Mouse (Mus musculus) midbrain, postnatal 0 days (tissue): ENCODE measurements around the gene Atp6v1fnb. TPM values are rescaled to one million over a fixed set of nuclear protein-coding genes. Genes with fewer than 3 reads are reported as not detected.

Source experiments
- ATAC-seq: fragments of 200-750 bp; cut with Nextera tagmentation; 2 replicates; pipeline ENCODE4 v1.8.0; 2017; ENCODE audit warnings: moderate number of reproducible peaks, mild to moderate bottlenecking, moderate TSS enrichment, moderate library complexity; ENCODE audit not compliant: low FRiP score
- DNase-seq: peaks from one replicate; pipeline ENCODE4 v3.0.0-alpha.2; 2015; ENCODE audit warnings: low spot score
- H3K27ac ChIP-seq: fragments of 300-500 bp; sonication (generic); 2 replicates; pipeline ENCODE4 v1.5.1; 2014; ENCODE audit warnings: low read depth, mild to moderate bottlenecking, low read length, mixed read lengths
- H3K27me3 ChIP-seq: fragments of 300-500 bp; sonication (generic); 2 replicates; pipeline ENCODE4 v1.6.1; 2014; ENCODE audit warnings: low read length, control low read depth, mixed read lengths; ENCODE audit not compliant: insufficient read depth
- H3K36me3 ChIP-seq: fragments of 300-500 bp; sonication (generic); 2 replicates; pipeline ENCODE4 v1.6.1; 2014; ENCODE audit warnings: low read length, control low read depth, mixed read lengths; ENCODE audit not compliant: insufficient read depth
- H3K4me1 ChIP-seq: fragments of 300-500 bp; sonication (generic); 2 replicates; pipeline ENCODE4 v1.6.1; 2014; ENCODE audit warnings: mild to moderate bottlenecking, control low read depth, antibody characterized with exemption, low read length, mixed read lengths; ENCODE audit not compliant: insufficient read depth
- H3K4me2 ChIP-seq: fragments of 300-500 bp; sonication (generic); 2 replicates; pipeline ENCODE4 v1.6.1; 2014; ENCODE audit warnings: low read depth, mild to moderate bottlenecking, low read length, mixed read lengths; ENCODE audit not compliant: poor library complexity, severe bottlenecking
- H3K4me3 ChIP-seq: fragments of 300-500 bp; sonication (generic); 2 replicates; pipeline ENCODE4 v1.5.1; 2014; ENCODE audit warnings: low read depth, mild to moderate bottlenecking, low read length, moderate library complexity
- H3K9ac ChIP-seq: fragments of 300-500 bp; sonication (generic); replicated peaks from 2 replicates; pipeline ENCODE4 v1.6.1; 2014; ENCODE audit warnings: mild to moderate bottlenecking, low read length, moderate library complexity, mixed read lengths; ENCODE audit not compliant: poor library complexity, severe bottlenecking
- H3K9me3 ChIP-seq: fragments of 300-500 bp; sonication (generic); 2 replicates; pipeline ENCODE4 v1.6.1; 2016; ENCODE audit warnings: low read length, control low read depth
- CTCF ChIP-seq: IDR thresholded peaks from 2 replicates; pipeline ENCODE4 v1.5.1; 2016; ENCODE audit warnings: antibody characterized with exemption, mild to moderate bottlenecking
- WGBS: fragments of 180-500 bp; shearing (Covaris S2); extraction: QIAGEN DNeasy Blood & Tissue Kit; methylation state at CpG from one replicate; pipeline ENCODE4 v1.1.7; 2014; 5-methylcytosine and 5-hydroxymethylcytosine counted together
- polyA plus RNA-seq: library from polyadenylated mRNA; unstranded; fragments of >200 nt; fragmentation: Nextera tagmentation; extraction: Ambion mirVana; gene quantifications from 2 replicates; pipeline ENCODE4 v1.2.1, GENCODE M21; 2015
- total RNA-seq: library from RNA; depleted of rRNA; stranded (reverse); fragments of >200 nt; gene quantifications from 2 replicates; pipeline ENCODE4 v1.2.3, GENCODE M21; 2014

Gene Atp6v1fnb
- total and polyA plus RNA-seq, 2 experiments from 2014 or later = 0.32 TPM; not detected in 1

DNA sequence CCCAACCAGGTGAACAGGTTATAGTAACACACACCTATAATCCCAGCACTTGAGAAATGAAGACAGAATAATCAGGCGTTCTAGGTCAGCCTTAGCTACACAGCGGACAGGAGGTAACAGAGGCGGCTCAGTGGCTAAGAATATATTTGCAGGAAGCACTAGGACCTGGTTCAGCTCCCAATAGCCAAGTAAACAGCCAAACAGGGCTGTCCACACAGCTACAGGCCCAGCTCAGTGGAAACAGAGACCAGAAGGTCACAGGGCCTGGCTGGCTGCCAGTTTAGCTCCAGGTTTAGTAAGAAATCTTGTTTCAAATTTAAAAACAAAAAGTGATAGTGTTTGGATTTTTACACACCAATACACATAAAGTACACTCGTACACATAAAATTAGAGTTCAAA is 22.9 kb downstream of the Atp6v1fnb start:
- no peaks in the 10 kb centered on the region for H3K9me3 ChIP-seq
- ATAC-seq (no peak), DNase-seq (no peak)
- WGBS = 90% methylated on average over 4 of the region's 4 CpGs
- H3K9ac ChIP-seq = no peak overlapping the region
- H3K4me1 ChIP-seq = peaks cover 9% of the 10 kb centered on the region; the same call in 1 of the 2 replicates
- TF ChIP-seq CTCF = no peak
- H3K4me2 ChIP-seq = no peak overlapping the region
- H3K36me3 ChIP-seq = 0 out of 2 replicates have a peak, but pooled peaks cover 3% of the 10 kb centered on the region
- H3K27ac ChIP-seq = no peak overlapping the region
- peaks cover 17% of the 10 kb centered on the region for H3K27me3 ChIP-seq
- H3K4me3 ChIP-seq = no peak overlapping the region

DNA sequence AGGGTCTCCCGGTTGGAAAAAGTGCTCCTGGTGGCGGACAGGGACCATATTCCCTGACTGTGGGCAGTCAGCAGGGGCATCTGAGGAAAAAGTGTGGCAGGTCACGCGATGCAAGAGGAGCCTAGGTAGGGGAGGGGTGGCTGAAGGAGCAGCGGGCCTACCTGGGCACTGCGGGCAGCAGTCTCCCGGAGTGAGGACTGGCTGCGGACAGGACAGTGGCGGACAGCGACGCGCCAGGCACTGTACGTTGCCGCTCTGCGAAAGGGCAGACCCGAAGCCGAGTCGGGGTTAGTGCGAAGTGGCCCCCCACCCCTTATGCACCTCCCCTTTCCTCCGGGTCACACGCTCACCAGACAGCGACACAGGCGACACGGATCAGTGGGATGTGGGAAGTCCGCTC is 25.0 kb downstream of the Atp6v1fnb start:
- Histone ChIP-seq H3K27ac (no peak overlapping the region), H3K36me3 (0 out of 2 replicates have a peak, but pooled peaks cover 3% of the 10 kb centered on the region), H3K9ac (0 out of 2 replicates have a peak overlapping the region, but pooled peaks have one; percentile 4), H3K9me3 (no peaks in the 10 kb centered on the region), H3K27me3 (peaks cover 17% of the 10 kb centered on the region), H3K4me2 (no peak overlapping the region), H3K4me3 (no peak overlapping the region), H3K4me1 (peaks cover 9% of the 10 kb centered on the region; the same call in 1 of the 2 replicates)
- ATAC-seq (peak; percentile 15; the same call in 1 of the 2 replicates), DNase-seq (no peak)
- WGBS = 17% methylated on average over 24 of the region's 25 CpGs
- TF ChIP-seq CTCF = no peak

DNA sequence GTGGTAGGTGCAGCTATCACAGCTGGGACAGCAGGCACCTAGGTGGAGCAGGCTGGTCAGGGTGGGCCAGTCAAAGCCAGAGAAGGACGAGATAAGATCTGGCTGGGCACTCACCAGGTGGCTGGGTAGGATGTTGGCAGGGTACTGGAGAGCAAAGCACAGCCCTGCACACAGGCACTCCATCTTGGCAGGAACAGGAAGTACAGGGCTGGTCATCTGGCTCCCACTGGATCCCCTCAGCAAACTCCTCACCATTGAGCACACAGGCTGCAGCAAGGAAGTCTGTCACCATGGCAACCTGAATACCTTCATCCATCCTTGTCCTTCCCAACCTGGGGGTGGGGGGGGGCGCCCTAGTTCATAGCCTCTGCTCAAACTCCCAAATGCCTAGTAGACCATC is 26.6 kb downstream of the Atp6v1fnb start:
- Histone ChIP-seq H3K4me1 (peaks cover 9% of the 10 kb centered on the region; the same call in 1 of the 2 replicates), H3K27me3 (peaks cover 17% of the 10 kb centered on the region), H3K9me3 (no peaks in the 10 kb centered on the region), H3K4me3 (no peak overlapping the region), H3K4me2 (no peak overlapping the region), H3K36me3 (no peaks in the 10 kb centered on the region), H3K9ac (no peak overlapping the region), H3K27ac (no peak overlapping the region)
- DNase-seq (peak; percentile 50), ATAC-seq (peak; percentile 27; the same call in 1 of the 2 replicates)
- TF ChIP-seq CTCF = no peak
- WGBS = 49% methylated on average over 2 of the region's 2 CpGs

DNA sequence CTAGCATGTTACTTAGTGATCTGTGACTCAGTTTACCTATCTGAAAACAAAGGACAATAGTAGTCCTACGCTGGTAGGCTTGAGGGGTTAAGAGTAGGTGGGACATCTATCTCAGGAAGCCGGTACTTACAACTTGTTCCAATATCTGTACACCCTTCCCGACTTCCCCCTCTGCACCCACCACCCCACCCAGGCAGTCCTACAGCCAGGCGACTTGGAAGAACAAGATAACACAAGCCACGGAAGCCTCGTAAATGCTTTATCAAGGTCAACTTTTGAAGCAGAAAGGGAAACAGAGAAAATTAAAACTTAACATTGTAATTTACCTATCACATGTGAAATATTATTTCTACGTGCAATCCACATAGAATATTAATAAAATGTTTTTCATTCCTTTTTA is 28.9 kb downstream of the Atp6v1fnb start:
- 93% methylated on average over 7 of the region's 7 CpGs for WGBS
- H3K9me3 ChIP-seq = no peaks in the 10 kb centered on the region
- ATAC-seq (no peak), DNase-seq (no peak)
- H3K4me1 ChIP-seq = peaks cover 9% of the 10 kb centered on the region; the same call in 1 of the 2 replicates
- H3K27me3 ChIP-seq = peaks cover 17% of the 10 kb centered on the region
- H3K36me3 ChIP-seq = no peaks in the 10 kb centered on the region
- no peak overlapping the region for H3K27ac ChIP-seq
- no peak for TF ChIP-seq CTCF
- no peak overlapping the region for H3K9ac ChIP-seq
- H3K4me3 ChIP-seq = no peak overlapping the region
- no peak overlapping the region for H3K4me2 ChIP-seq

DNA sequence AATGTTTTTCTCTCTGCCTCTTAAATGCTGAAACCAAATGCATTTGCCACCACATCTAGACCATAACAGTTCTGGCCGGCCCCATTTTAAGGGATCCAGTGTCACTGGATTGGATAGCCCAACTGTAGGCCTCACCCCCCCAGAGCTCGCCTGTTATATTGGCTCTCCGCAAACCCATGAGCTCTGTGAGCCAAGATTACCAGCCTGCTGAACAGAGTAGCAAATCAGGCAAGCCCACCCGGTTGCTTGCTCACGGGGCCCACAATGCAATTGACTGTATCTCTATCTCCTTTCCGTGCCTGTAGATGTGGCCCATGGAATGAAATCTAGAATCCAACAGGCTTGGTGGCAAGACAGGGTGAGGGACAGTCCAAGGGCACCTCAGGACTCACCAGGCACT is 29.6 kb downstream of the Atp6v1fnb start:
- ATAC-seq (no peak), DNase-seq (no peak)
- Histone ChIP-seq H3K4me3 (no peak overlapping the region), H3K9ac (no peak overlapping the region), H3K27ac (no peak overlapping the region), H3K9me3 (no peaks in the 10 kb centered on the region), H3K27me3 (peaks cover 18% of the 10 kb centered on the region), H3K4me1 (peaks cover 9% of the 10 kb centered on the region; the same call in 1 of the 2 replicates), H3K36me3 (no peaks in the 10 kb centered on the region), H3K4me2 (no peak overlapping the region)
- 90% methylated on average over 6 of the region's 6 CpGs for WGBS
- no peak for TF ChIP-seq CTCF

DNA sequence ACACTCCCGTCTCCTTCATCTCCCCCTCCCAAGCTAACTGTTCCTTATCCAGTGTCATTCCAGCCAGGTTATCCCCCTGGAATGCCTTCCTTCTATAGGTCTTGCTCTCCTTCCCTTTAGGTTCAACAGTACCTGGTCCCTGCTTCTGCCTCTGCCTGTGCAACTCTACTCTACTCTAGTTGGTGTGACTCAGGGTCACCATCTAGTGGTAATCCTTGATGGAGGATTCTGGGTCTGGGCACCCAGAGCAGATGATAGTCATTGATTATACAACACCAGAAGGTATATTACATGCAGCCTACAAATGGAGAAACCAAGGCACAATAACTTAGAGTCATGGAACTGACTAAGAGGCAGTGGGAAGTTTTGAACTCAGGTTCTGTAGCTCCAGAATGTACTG is 30.4 kb downstream of the Atp6v1fnb start:
- no peak for DNase-seq
- H3K36me3 ChIP-seq = no peaks in the 10 kb centered on the region
- no peak overlapping the region for H3K4me3 ChIP-seq
- no peak overlapping the region for H3K4me2 ChIP-seq
- H3K27ac ChIP-seq = no peak overlapping the region
- WGBS = 93% methylated on average over 1 of the region's 1 CpGs
- peaks cover 16% of the 10 kb centered on the region for H3K27me3 ChIP-seq
- H3K4me1 ChIP-seq = peaks cover 9% of the 10 kb centered on the region; the same call in 1 of the 2 replicates
- TF ChIP-seq CTCF = peak; percentile 56
- no peak for ATAC-seq
- H3K9ac ChIP-seq = no peak overlapping the region
- no peaks in the 10 kb centered on the region for H3K9me3 ChIP-seq
